Mouse (Mus musculus): ENCODE results near the gene Tsen54.

- TF ChIP-seq GATA1 (IDR thresholded peaks at IDR 0.05; ENCODE audit: borderline replicate concordance, low read length) (no peak), FLI1 (IDR thresholded peaks at IDR 0.05; ENCODE audit: low read length) (no peak)
These were observed 40.1 kb downstream of the Tsen54 start for GRCm38 (mm10) chr11:115854674-115855073.

All from megakaryocyte, embryonic 14.5 days (primary cell).